Mouse (Mus musculus) mesoderm, embryonic 11.5 days (tissue): ENCODE results near the gene Rps6ka4.
A peak's percentile ranks its signal among the peaks of the same experiment; 100 is the strongest.

ENCODE experiments used
- DNase-seq: peaks from one replicate; pipeline ENCODE4 v3.0.0-alpha.2; 2012; ENCODE audit warnings: low read depth, low spot score

The Rps6ka4 gene

DNA sequence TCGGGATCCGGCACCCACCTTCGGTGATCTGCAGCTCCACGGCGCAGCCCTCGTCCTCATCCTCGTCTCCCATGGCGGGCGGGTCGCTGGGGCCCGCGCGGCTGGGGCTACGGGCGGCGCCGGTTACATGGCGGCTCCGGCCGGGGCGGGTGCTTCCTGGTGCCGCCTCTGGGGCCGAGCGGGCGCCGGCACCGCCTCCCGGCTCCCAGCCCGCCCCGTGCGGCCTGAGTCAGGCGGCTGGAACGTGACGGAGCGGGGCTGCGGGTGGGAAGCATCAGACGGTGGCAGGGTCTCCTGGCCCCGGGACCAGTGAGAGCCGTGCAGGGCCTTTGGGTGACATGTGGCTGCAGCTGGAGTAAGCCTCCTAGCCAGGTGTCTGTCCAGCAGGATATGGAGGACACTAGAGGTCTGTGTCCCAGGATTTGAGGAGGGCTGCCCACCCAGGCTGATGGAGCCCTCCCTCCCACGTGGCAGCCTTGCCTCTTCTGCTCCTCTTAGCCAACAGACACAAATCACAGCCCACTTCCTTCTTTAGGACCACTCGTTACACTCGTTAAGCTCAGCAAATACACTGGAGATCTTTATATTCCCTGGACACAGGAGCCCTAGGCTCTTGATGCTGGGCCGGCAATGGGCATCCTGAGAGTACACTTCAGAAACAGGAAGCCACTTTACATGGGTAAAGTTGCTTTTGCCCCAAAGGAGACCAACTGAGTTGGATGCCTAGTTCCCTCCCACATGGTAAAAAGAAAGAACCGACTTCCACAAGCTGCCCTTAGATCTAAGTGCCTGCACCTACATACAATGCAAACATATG, at the start of gene Rps6ka4:
Gene Rps6ka4, minus strand, starts transcription at position 162 of the 817 bp plus-strand sequence.
- peak; percentile 54 for DNase-seq

- DNase-seq = no peak
Measured at GRCm38 (mm10) chr19:6877965-6878364, 37.5 kb upstream of the Rps6ka4 start.

DNA sequence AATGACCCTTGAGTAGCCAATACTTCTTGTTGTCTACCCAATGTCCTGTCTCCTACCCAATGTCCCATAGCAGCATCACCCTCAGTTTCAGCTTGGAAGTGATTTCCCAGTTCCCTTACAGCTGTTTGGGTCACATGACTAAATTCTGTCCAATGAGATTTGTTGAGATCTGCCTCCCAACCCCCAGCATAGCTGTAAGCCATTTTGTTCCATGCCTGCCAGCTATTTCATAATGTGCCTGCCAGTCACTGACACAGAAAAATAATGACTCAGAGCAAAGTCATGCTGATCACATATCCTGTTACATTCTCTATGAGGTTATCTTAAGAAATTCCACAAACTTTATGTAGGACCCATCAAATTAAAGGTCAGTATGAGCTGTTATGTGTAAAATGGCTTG, 36.4 kb upstream of the Rps6ka4 start:
- no peak for DNase-seq

GRCm38 (mm10) chr19:6875834-6876233, 35.4 kb upstream of the Rps6ka4 start:
- no peak for DNase-seq

DNA sequence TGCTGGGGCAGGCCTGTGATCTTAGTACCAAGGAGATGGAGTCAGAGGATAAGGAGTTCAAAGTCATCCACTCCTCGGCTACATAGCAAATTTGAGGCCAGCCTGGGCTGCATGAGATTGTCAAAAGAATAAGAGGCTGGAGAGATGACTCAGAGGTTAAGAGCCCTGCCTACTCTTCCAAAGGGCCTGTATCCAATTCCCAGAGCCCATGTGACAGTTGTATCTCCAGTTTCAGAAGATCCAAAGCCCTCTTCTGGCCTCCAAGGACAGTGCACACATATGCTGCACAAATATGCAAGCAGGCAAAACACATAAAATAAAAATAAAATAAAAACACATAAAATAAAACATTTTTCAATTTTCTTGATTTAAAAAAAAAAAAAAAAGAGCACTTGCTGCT, 33.8 kb upstream of the Rps6ka4 start:
- DNase-seq = no peak

DNA sequence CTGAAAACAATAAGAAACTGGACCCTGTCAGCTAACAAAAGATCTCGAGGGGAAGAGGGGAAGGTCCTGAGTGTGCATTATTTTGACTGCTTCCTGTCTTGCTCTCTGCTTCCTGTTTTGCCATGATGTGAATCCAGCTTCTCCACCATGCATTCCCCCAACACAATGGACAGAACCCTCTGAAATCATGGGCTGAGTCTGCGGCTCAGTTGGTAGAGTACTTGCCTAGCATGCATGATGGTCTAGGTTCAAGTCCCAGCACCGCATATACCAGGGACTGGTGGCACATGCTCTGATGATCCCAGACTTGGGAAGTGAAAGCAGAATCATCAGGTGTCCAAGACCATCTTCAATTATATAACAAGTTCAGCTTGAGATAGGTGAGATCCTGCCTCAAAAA, 32.3 kb upstream of the Rps6ka4 start:
- DNase-seq = no peak

GRCm38 (mm10) chr19:6871574-6872271, 31.3 kb upstream of the Rps6ka4 start:
- no peak for DNase-seq

GRCm38 (mm10) chr19:6869355-6869754, 28.9 kb upstream of the Rps6ka4 start:
- DNase-seq = peak; percentile 50

- no peak for DNase-seq
Measured at GRCm38 (mm10) chr19:6861451-6861850, 21.0 kb upstream of the Rps6ka4 start.

DNA sequence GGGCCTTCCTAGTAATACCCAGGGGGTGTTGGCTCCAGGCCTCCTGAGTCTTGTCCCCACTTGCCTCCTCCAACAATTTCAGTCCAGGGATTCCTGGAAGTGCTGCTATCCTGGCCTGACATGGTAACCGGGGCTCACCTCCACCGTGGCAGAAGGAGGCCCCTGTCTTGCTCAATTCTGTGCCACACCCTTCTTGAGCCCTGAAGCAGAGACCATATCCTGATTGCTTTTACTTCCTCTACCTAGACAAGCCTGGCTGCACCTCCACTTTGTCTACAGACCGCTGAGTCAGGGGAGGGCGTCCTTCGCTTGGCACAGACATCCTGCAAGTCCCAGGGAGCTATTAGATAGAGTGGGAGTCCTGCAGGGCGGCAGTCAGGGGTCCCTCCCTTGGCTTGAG, 20.3 kb upstream of the Rps6ka4 start:
- no peak for DNase-seq

DNA sequence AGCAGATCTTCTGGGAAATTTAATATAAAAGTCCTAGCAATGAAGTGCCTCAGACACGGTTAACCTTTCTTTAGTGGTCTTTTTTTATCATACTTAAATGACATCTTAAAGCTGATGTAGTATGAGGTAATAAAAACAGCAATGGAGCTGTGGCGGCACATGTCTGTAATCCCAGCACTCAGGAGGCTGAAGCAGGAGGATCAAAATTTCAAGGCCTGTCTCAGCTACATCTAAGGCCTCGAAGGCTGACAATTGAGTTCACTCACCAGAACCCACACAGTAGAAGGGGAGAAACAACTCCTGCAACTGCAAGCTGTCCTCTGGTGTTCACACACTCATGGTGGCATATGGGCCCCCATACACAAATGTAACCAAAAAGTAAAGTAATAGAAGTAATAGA, 19.5 kb upstream of the Rps6ka4 start:
- DNase-seq = no peak

DNA sequence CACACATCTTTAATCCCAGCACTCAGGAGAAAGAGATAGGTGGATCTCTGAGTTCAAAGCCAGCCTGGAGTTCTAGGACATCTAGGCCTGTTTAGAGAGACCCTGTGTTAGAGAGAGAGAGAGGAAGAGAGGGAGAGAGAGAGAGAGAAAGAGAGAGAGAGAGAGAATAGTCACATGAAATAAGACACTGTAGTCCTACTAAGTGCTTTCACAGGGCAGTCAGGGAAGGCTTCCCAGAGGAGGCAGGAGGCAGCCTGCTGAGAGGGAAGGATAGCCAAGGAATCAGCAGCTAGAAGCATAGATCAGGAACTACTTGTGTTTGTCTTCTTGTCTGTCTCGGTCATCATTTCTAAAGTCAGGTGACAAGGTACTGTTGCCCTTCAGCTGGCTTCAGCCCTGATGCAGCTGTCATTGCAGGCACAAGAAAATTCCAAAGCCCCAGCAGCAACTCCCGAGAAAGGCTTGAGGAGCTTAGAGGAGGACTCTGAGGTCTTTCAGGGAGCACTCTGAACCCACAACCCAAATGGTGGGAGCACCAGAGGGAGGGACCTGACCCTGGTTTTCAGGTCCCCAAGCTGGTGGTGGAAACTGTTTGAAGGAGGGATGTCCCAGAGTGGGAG, 18.7 kb upstream of the Rps6ka4 start:
- no peak for DNase-seq

- no peak for DNase-seq
Measured at GRCm38 (mm10) chr19:6858031-6858430, 17.6 kb upstream of the Rps6ka4 start, which contains the start of gene Ccdc88b. TSS of gene Ccdc88b (minus strand) at chr19:6858211.

DNA sequence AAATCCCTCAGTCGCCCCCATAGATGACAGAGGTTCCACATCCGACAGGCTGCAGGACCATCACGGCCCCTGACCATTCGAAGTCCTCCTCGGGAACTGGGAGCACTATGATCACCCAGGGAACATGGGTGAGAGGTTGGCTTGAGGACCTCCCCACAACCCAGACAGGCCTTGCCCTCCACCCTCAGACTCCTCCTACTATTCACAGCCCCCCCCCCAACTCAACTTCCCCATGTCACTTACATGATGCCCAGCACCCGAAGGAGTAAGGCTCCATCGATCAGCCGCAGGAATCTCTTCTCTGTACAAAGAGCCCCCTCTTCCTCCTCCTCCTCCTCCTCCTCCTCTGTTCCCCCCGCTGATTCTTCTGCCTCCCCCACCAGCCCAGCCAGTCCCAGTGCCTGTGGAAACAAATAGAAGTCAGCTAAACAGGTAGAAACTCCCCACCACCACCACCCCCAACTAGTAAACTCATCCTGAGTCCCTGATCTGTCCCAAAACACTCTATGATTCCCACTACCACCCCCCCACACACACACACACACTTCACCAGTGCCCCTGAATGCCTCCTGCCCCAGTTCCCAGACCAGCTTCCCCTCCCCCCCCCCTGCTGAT, 17.1 kb upstream of the Rps6ka4 start:
- no peak for DNase-seq

- DNase-seq = no peak
Measured at GRCm38 (mm10) chr19:6857003-6857360, 16.5 kb upstream of the Rps6ka4 start.

GRCm38 (mm10) chr19:6856281-6857002, 16.0 kb upstream of the Rps6ka4 start:
- DNase-seq = no peak

- peak; percentile 82 for DNase-seq
Measured at GRCm38 (mm10) chr19:6855225-6856031, 15.0 kb upstream of the Rps6ka4 start.

GRCm38 (mm10) chr19:6854658-6855057, 14.2 kb upstream of the Rps6ka4 start:
- DNase-seq = no peak

DNA sequence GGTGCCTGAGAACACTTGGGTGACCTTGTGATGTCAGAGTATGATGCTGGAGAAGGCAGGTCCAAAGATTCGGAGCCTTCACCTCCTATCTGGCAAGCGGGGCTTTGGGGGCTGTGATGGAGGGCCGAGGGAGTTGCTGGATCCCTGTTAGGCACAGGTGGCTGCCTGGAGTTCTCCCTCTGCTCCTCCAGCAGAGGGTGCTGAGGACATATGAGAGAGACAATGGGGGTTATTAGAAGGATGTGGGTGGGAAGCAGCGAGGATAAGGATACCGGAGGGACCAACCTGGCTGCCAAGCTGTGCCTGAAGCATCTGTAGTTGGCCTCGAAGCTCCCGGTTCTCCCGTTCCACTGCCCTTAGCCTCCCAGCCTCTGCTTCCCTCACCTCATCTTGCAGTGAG, 13.5 kb upstream of the Rps6ka4 start:
- no peak for DNase-seq

DNA sequence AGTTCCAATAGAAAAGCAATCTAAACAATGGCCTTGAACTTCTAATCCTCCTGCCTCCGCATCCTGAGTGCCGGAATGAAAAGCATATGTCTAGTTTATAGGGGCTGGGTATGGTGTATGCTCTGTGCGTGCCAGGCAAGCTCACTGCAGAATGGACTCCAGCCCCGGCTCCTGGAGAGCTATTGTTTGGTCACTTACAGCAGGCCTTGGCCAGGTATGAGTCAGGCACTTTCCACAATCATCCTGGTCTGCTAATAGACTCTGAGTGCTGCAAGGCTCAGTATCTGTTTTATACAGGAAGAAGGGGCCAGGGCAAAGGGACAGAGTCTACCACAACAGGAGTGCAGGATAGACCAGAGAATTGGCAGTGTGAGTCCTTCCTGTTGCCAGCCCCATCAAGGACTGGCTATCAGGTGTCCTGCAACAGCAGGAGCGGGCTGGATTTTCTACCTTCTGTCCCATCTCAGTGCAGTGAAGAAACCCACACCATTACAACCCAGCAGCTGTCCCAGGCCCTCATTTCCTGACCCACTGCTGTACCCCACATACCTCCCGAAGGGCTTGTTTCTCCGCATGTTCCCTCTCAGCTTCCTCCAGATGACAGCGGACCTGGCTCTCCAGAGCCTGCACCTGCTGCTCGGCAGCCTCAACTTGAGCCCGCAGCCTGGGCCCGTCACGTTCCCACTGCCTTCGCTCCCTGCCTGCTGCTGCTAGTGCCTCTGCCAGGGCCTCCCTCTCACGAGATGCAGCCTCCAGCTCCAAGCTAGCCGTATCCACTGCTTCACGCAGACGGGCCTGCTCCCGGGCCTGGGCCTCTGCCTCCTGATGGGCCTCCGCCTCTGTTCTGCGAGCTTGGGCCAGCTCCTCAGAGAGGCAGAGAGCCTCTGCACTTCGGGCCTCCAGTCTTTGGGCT, 12.2 kb upstream of the Rps6ka4 start:
- no peak for DNase-seq
